Mouse (Mus musculus) lung, postnatal 0 days (tissue): ENCODE measurements around the gene Crocc2.

Experiments
- CTCF ChIP-seq: IDR thresholded peaks from 2 replicates; pipeline ENCODE4 v1.5.1; 2016; ENCODE audit warnings: antibody characterized with exemption, mild to moderate bottlenecking
- EP300 ChIP-seq: IDR thresholded peaks from 2 replicates; pipeline ENCODE4 v1.6.1; 2016; ENCODE audit warnings: antibody characterized with exemption, mild to moderate bottlenecking, control low read depth

- TF ChIP-seq CTCF (no peak), EP300 (no peak)
Measured at GRCm38 (mm10) chr1:93214612-93215011, 46.1 kb downstream of the Crocc2 start.
